Mouse (Mus musculus) liver, embryonic 14.5 days (tissue): ENCODE measurements around the gene Akap13.

ENCODE experiments used
- CTCF ChIP-seq: IDR thresholded peaks from 2 replicates; pipeline ENCODE4 v1.5.1; 2016; ENCODE audit warnings: antibody characterized with exemption, low read depth, control low read depth
- EP300 ChIP-seq: IDR thresholded peaks from 2 replicates; pipeline ENCODE4 v1.6.1; 2016; ENCODE audit warnings: antibody characterized with exemption, low read depth

- TF ChIP-seq CTCF (no peak), EP300 (no peak)
Measured at GRCm38 (mm10) chr7:75649966-75650365, 194.6 kb downstream of the Akap13 start.
